Mouse (Mus musculus): ENCODE data around the gene Zbtb12. TPM values are rescaled to one million over a fixed set of nuclear protein-coding genes. Genes with fewer than 3 reads are reported as not detected.
"Not testable (repeated sequence)": the region's sequence is repeated elsewhere in the genome, so short reads cannot be mapped to it uniquely, and the experiment has no call there.

Zbtb12 gene
- polyA plus RNA-seq (2017; shearing (Covaris generic)), result not detected

- peak; percentile 89 for ATAC-seq
Observed at GRCm38 (mm10) chr17:34879336-34879879, at the start of gene Zbtb12. Gene Zbtb12 (plus strand): TSS chr17:34879483.

DNA sequence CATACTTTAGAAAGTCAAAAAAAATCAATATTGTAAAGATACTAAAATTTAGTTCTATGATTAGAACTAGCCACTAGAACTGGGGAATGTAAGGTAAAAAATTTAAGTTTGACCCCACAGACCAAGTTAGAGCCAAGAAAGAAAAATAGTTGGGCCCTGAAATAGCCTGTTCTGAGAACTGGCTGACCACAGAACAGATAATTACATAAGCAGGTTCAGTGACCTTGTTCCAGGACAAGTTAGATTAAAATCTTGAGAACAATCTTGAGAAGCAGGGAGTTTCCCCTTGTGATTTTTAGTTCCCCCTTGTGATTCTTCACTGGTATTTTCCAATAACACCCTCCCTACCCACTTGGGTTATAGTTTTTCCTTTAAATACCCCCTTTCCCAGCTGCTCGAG is 48.5 kb upstream of the Zbtb12 start:
- ATAC-seq, result not testable (repeated sequence)

- ATAC-seq, result peak; percentile 36
Observed at GRCm38 (mm10) chr17:34836155-34836855, 43.0 kb upstream of the Zbtb12 start.

- ATAC-seq, result peak; percentile 96
Observed at GRCm38 (mm10) chr17:34836856-34837221, 42.4 kb upstream of the Zbtb12 start, which contains the start of the genes Stk19 and Dxo. Gene Stk19 (minus strand): TSS chr17:34836945. Gene Dxo (plus strand): TSS chr17:34837019.

- ATAC-seq, result peak; percentile 8
Observed at GRCm38 (mm10) chr17:34837464-34838324, 41.6 kb upstream of the Zbtb12 start.

DNA sequence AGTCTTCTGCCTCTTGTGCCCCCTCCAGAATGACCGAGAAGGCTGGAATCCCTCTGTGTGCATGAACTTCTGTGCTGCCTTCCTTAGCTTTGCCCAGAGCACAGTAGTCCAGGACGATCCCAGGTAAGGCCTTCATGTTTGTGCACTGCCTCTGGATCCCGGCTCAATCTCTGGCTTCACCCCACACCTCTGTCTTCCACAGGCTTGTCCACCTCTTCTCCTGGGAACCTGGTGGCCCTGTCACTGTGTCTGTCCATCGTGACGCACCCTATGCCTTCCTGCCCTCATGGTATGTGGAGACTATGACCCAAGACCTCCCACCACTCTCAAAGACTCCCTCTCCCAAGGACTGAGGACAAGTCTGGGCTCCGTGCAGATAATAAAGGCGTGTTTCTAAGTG is 40.5 kb upstream of the Zbtb12 start:
- no peak for ATAC-seq

DNA sequence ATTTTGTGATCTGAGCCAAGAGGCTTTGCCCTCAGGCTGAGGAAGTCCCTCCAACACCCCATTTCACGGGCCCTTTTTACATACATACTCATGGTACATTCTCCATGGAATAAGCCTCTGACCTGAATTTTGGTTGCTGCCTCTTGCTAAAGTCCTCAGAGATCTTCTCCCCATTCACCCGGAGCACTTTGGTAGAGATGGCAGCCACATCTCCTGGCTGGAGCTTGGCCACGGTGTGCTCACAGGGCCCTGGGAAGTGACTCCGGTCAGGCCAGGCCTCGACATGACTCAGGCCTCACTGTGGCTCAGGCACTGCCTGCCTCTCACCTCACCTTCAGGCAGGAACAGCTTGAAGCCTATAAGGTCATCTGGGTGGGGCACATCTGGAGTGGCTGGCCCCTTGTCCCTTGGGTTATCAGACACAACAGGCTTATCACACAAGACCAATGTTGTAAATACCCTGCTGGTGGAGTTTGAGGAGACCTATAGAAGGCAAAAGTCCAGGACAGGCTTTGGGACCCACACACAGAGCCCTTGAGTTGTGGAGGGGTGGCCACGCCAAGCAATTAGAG is 38.5 kb upstream of the Zbtb12 start:
- no peak for ATAC-seq

- ATAC-seq, result no peak
Observed at GRCm38 (mm10) chr17:34844884-34845283, 34.4 kb upstream of the Zbtb12 start.

GRCm38 (mm10) chr17:34847192-34847591 is 32.1 kb upstream of the Zbtb12 start:
- ATAC-seq, result no peak

GRCm38 (mm10) chr17:34847615-34848014 is 31.7 kb upstream of the Zbtb12 start:
- no peak for ATAC-seq

- ATAC-seq, result peak; percentile 98
Observed at GRCm38 (mm10) chr17:34849722-34850516, 29.4 kb upstream of the Zbtb12 start, which contains the start of the genes Skiv2l and Nelfe. Gene Skiv2l (minus strand): TSS chr17:34850210. Gene Nelfe (plus strand): TSS chr17:34850391.

DNA sequence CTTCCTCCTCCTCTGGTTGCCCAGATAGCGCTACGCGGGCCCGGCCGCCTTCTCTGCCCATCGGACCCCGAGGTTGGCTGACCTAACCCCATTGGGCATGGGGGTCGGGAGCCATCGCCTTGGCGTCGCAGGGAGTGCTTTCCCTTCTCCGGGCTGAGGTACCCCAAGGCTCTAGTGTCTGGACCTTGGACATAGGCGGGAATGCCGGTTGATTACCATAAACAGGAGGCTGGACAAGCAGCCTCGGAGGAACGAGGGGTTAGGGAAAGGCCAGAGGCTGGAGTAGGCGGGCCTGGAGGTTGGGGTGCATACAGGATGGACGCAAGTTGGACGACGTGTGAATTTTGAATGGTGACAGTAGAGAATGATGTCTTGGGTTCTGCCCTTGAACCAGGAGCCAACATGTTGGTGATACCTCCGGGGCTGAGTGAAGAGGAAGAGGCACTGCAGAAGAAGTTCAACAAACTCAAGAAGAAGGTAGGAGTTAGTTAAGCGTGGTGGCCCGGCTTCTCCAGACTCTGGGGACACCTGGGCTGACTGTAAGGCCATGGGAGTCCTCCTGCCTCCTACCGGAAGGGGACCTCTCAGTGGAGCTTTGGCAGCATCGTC is 28.7 kb upstream of the Zbtb12 start:
- ATAC-seq, result no peak

GRCm38 (mm10) chr17:34853511-34853910 is 25.8 kb upstream of the Zbtb12 start:
- no peak for ATAC-seq

DNA sequence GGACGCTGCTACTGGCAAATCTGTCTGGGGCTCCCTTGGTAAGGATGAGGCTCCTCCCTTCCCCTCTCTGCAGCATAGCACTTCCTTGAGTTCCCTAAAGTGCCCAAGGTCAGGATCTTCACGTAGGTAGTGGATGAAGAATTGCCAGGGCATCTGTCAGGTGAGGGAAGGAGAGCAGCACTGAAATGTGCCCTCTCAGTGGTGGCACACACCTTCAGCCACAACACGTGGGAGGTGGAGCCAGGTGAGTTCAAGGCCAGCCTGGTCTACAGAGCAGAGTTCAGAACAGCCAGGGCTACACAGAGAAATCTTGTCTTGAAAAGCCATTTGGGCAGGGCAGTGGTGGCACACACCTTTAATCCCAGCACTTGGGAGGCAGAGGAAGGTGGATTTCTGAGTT is 24.5 kb upstream of the Zbtb12 start:
- no peak for ATAC-seq

DNA sequence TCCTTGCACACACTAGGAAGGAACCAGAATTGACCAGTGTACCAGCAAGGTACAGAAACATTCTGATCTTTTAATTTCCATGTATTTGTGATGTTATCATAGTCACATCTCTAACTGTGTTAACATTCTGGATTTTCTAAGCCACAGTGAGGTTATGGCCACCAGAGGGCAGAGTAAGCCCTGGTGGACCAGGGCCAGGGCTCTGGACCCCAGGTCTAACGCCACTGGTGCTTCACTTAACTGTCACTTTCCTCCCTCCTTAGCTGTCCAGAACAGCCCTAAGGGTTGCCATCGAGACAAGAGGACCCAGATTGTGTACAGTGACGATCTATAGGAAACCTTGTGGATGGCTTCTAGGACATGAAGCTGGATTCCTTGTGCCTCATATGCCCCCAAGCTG is 23.5 kb upstream of the Zbtb12 start:
- no peak for ATAC-seq

DNA sequence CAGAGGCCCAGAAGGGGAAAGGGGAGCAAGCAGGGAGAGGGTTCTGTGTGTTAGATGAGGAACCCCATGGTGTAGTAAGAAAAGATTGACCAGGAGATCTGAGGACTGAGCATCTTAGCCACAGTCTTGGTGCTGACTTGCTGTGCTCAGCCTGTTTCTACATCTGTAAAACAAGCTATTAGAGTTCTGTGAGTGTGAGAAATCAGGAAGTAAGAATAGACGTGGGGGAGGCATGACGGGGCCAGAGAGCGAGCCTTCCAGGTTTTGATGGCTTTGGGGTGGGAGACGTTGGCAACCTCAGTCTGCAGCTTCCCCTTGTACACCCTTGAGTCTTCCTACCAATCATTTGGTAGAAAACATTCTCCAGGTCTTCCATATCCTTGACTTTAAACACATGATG is 20.6 kb upstream of the Zbtb12 start:
- no peak for ATAC-seq

DNA sequence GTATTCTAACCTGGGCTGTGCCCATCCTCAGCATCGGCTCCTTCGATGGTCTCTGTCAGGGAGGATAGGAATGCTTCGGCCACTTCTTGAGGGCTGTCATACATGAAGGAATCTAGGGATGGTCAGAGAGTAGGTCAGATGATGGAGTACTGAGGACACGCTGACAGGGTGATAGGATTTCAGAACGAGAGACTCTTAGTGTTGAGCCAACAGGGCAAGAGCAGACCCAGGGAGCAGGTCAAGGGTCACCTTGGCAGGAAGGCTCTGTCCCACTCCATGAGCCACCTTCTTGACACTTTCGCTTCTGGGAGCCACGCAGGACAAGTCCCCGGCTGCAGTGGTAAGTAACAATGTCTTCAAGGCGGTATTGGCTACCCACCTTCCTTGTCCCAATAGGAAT is 18.8 kb upstream of the Zbtb12 start:
- ATAC-seq, result no peak

DNA sequence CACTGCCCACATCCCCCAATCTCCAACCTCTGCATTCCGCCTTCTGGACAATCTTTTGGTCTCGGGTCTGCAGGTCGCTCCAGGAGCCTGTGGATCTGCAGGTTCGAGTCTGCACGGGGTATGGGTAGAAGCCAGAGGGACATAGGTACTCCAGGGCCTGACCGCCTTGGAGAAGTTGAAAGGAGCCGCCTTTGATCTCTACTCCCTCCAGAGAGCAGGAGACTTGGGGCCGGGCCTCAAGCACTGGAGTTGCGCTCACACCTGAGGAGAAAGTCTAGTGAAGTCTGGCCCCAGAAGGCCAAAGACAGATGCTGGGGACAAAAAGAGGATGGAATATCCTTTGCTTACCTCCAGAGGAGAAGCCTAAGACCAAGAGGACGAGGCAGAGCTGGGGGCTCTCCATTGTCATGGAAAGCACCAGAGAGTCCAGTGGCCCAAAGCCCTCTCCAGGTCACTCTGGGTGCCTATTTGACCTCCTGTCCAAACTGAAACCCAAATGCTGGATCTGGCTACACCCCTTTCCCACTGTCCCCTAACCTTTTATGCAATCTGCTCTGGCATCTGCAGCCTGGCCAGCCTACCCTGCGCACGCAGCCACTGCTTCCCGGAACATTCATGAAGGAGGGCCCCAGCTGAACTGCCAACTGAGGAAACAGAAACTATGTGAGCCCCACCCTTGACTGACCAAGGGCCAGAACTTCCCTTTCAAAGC is 17.4 kb upstream of the Zbtb12 start:
- ATAC-seq, result no peak

GRCm38 (mm10) chr17:34862416-34863081 is 16.7 kb upstream of the Zbtb12 start, which contains the start of gene Cfb:
Gene Cfb (minus strand): TSS chr17:34862518.
- no peak for ATAC-seq

DNA sequence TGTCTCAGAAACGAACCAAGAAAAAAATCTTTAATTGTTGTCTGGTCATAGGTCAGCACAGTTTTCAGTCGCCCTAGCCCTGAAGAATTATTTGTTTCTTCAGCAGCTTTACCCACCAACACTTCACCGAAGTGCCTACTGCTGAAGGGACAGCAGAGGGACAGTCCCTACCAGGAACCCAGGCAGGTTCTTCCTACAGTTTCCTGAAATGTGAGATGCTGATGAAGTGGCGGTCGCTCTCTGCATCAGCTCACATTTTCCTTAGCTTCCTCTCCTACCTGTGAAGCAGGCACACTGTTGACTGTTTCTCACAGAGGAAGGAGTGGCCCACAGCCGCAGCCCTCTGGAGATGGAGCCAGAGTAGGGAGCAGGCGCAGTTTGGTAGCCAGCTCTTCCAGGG is 13.3 kb upstream of the Zbtb12 start:
- no peak for ATAC-seq
